Mouse (Mus musculus): ENCODE measurements around the gene Ctc1. TPM values are rescaled to one million over a fixed set of nuclear protein-coding genes. Genes with fewer than 3 reads are reported as not detected.

The Ctc1 gene
- polyA plus RNA-seq, 2 experiments, result 15.2 to 21.9 TPM

GRCm38 (mm10) chr11:69059357-69059974 lies 43.8 kb downstream of the Ctc1 start, which contains the start of gene Borcs6:
TSS of gene Borcs6 (plus strand) at chr11:69059717.
- H3K4me3 ChIP-seq (ENCODE audit: insufficient read depth in 1 of 2, low read depth in 2 of 2, low read length in 2 of 2), result peak within 1 kb of the TSS; percentile 77 to 88
- ATAC-seq (ENCODE audit: insufficient read depth) (peak; percentile 82), DNase-seq (ENCODE audit: low read depth in 3 of 3, low spot score in 3 of 3) (peak; percentile 96 to 97 (median 97))
- H3K27ac ChIP-seq, result peak within 1 kb of the TSS; percentile 88
- no peaks in the 10 kb centered on the region for H3K9me3 ChIP-seq (ENCODE audit: control insufficient read depth, low read length)
- peaks cover 7 to 23% of the 10 kb centered on the region in 2 experiments for H3K4me1 ChIP-seq (replicated peaks; ENCODE audit: control insufficient read depth in 2 of 2, insufficient read depth in 2 of 2, low read length in 1 of 2)
- H3K9ac ChIP-seq (replicated peaks), result peak within 1 kb of the TSS; percentile 89
- no peak for TF ChIP-seq CTCF (IDR thresholded peaks at IDR 0.05; ENCODE audit: low read depth)
- 0 out of 2 replicates have a peak, but pooled peaks have one; percentile 15 for TF ChIP-seq EP300 (IDR thresholded peaks at IDR 0.05; ENCODE audit: low read depth)
- peak within 1 kb of the TSS; percentile 97 for H3K4me2 ChIP-seq (ENCODE audit: low read depth)
- H3K27me3 ChIP-seq (ENCODE audit: control insufficient read depth, insufficient read depth, low read length), result no peaks in the 10 kb centered on the region
- WGBS (ENCODE audit: insufficient replicate concordance), result under 1% methylated on average over 64 of the region's 64 CpGs
- no peaks in the 10 kb centered on the region for H3K36me3 ChIP-seq (replicated peaks; ENCODE audit: control insufficient read depth, insufficient read depth, low read depth)

GRCm38 (mm10) chr11:69059975-69060411 lies 44.3 kb downstream of the Ctc1 start:
- DNase-seq (ENCODE audit: low read depth in 3 of 3, low spot score in 3 of 3), result no peak
- no peak for TF ChIP-seq CTCF (IDR thresholded peaks at IDR 0.05; ENCODE audit: low read depth)
- no peak for TF ChIP-seq EP300 (IDR thresholded peaks at IDR 0.05; ENCODE audit: low read depth)
- Histone ChIP-seq H3K27ac (peak overlapping the region; percentile 45), H3K9ac (replicated peaks) (peak overlapping the region; percentile 88), H3K4me3 (ENCODE audit: insufficient read depth in 1 of 2, low read depth in 2 of 2, low read length in 2 of 2) (peak overlapping the region; percentile 77 to 80), H3K36me3 (replicated peaks; ENCODE audit: control insufficient read depth, insufficient read depth, low read depth) (no peaks in the 10 kb centered on the region), H3K4me1 (replicated peaks; ENCODE audit: control insufficient read depth in 2 of 2, insufficient read depth in 2 of 2, low read length in 1 of 2) (peaks cover 7 to 26% of the 10 kb centered on the region in 2 experiments), H3K4me2 (ENCODE audit: low read depth) (peak overlapping the region; percentile 97), H3K9me3 (ENCODE audit: control insufficient read depth, low read length) (no peaks in the 10 kb centered on the region), H3K27me3 (ENCODE audit: control insufficient read depth, insufficient read depth, low read length) (no peaks in the 10 kb centered on the region)
- peak; percentile 7; the same call in 1 of the 2 replicates for ATAC-seq (ENCODE audit: insufficient read depth)
- WGBS (ENCODE audit: insufficient replicate concordance), result under 1% methylated on average over 48 of the region's 49 CpGs

GRCm38 (mm10) chr11:69060448-69061254 lies 44.9 kb downstream of the Ctc1 start:
- H3K27ac ChIP-seq, result peak overlapping the region; percentile 15
- TF ChIP-seq EP300 (IDR thresholded peaks at IDR 0.05; ENCODE audit: low read depth) (no peak), CTCF (IDR thresholded peaks at IDR 0.05; ENCODE audit: low read depth) (no peak)
- DNase-seq (ENCODE audit: low read depth in 3 of 3, low spot score in 3 of 3) (no peak), ATAC-seq (ENCODE audit: insufficient read depth) (no peak)
- no peaks in the 10 kb centered on the region for H3K36me3 ChIP-seq (replicated peaks; ENCODE audit: control insufficient read depth, insufficient read depth, low read depth)
- no peaks in the 10 kb centered on the region for H3K9me3 ChIP-seq (ENCODE audit: control insufficient read depth, low read length)
- H3K27me3 ChIP-seq (ENCODE audit: control insufficient read depth, insufficient read depth, low read length), result no peaks in the 10 kb centered on the region
- H3K4me2 ChIP-seq (ENCODE audit: low read depth), result peak overlapping the region; percentile 97
- peak overlapping the region; percentile 77 to 80 for H3K4me3 ChIP-seq (ENCODE audit: insufficient read depth in 1 of 2, low read depth in 2 of 2, low read length in 2 of 2)
- peak overlapping the region; percentile 88 for H3K9ac ChIP-seq (replicated peaks)
- 4% methylated on average over 40 of the region's 40 CpGs for WGBS (ENCODE audit: insufficient replicate concordance)
- peaks cover 7 to 26% of the 10 kb centered on the region in 2 experiments for H3K4me1 ChIP-seq (replicated peaks; ENCODE audit: control insufficient read depth in 2 of 2, insufficient read depth in 2 of 2, low read length in 1 of 2)

GRCm38 (mm10) chr11:69061255-69061912 lies 45.7 kb downstream of the Ctc1 start:
- ATAC-seq (ENCODE audit: insufficient read depth), result no peak
- Histone ChIP-seq H3K27me3 (ENCODE audit: control insufficient read depth, insufficient read depth, low read length) (no peaks in the 10 kb centered on the region), H3K4me1 (replicated peaks; ENCODE audit: control insufficient read depth in 2 of 2, insufficient read depth in 2 of 2, low read length in 1 of 2) (peaks cover 7 to 33% of the 10 kb centered on the region in 2 experiments), H3K27ac (no peak overlapping the region), H3K36me3 (replicated peaks; ENCODE audit: control insufficient read depth, insufficient read depth, low read depth) (no peaks in the 10 kb centered on the region), H3K4me2 (ENCODE audit: low read depth) (peak overlapping the region; percentile 97), H3K9me3 (ENCODE audit: control insufficient read depth, low read length) (no peaks in the 10 kb centered on the region), H3K4me3 (ENCODE audit: insufficient read depth in 1 of 2, low read depth in 2 of 2, low read length in 2 of 2) (peak overlapping the region; percentile 77 to 80), H3K9ac (replicated peaks) (peak overlapping the region; percentile 88; the same call in 1 of the 2 replicates)
- no peak for DNase-seq (ENCODE audit: low read depth in 3 of 3, low spot score in 3 of 3)
- WGBS (ENCODE audit: insufficient replicate concordance), result 29% methylated on average over 17 of the region's 17 CpGs
- no peak for TF ChIP-seq CTCF (IDR thresholded peaks at IDR 0.05; ENCODE audit: low read depth)
